Mouse (Mus musculus) spleen, embryonic (tissue): Measurements from ENCODE around the gene Tmem240.
"Not testable (repeated sequence)": the region's sequence is repeated elsewhere in the genome, so short reads cannot be mapped to it uniquely, and the experiment has no call there.

Source experiments
- CTCF ChIA-PET: fragments of 350-600 bp; sonication (Branson Sonifier 250); formaldehyde crosslinking; loops from one replicate; lab custom pipeline; 2022; lab: Charles Lee

Tmem240 gene

GRCm38 (mm10) chr4:155734350-155734941, at the start of gene Tmem240:
Gene Tmem240 (plus strand): TSS chr4:155734800.
- CTCF ChIA-PET = no interaction called here

- CTCF ChIA-PET = not testable (repeated sequence)
Measured at GRCm38 (mm10) chr4:155687764-155688163, 46.8 kb upstream of the Tmem240 start.

- CTCF ChIA-PET = no interaction called here
Measured at GRCm38 (mm10) chr4:155690571-155691375, 43.8 kb upstream of the Tmem240 start.

DNA sequence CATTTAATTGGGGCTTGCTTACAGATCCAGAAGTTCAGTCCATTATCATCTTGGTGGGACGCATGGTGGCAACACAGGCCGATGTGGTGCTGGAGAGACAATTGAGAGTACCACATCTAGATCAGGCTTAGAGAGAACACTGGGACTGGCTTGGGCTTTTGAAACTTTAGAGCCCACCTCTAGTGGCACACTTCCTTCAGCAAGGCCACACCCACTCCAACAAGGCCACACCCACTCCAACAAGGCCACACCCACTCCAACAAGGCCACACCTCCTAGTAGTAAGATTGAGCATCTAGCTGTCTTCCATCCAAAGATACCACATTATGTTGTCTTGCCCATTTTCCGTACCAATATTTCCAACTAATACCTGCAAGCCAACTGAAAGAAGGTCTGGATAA, 42.2 kb upstream of the Tmem240 start:
- CTCF ChIA-PET = no interaction called here

DNA sequence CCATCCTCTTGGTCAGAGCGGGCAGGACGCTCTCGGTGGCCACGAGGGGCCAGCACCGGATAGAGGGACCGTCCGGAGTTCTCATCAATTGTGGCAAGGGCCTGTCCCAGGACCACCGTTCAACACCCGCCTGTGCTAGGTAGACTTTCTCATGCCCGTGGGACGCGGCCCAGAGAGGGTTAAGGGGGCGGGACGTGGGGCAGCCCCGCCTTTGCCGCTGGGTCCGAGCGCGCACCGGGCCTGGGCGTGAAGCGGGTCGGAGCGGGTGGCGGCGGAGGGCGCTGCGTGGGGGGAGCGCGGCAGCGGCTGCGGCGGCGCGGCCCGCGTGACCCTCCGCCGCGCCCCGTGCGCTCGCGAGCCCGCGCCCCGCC, 40.5 kb upstream of the Tmem240 start, which contains the start of gene Fndc10:
Gene Fndc10 (plus strand): TSS at position 232 of the 371 bp plus-strand sequence.
- CTCF ChIA-PET = no interaction called here

DNA sequence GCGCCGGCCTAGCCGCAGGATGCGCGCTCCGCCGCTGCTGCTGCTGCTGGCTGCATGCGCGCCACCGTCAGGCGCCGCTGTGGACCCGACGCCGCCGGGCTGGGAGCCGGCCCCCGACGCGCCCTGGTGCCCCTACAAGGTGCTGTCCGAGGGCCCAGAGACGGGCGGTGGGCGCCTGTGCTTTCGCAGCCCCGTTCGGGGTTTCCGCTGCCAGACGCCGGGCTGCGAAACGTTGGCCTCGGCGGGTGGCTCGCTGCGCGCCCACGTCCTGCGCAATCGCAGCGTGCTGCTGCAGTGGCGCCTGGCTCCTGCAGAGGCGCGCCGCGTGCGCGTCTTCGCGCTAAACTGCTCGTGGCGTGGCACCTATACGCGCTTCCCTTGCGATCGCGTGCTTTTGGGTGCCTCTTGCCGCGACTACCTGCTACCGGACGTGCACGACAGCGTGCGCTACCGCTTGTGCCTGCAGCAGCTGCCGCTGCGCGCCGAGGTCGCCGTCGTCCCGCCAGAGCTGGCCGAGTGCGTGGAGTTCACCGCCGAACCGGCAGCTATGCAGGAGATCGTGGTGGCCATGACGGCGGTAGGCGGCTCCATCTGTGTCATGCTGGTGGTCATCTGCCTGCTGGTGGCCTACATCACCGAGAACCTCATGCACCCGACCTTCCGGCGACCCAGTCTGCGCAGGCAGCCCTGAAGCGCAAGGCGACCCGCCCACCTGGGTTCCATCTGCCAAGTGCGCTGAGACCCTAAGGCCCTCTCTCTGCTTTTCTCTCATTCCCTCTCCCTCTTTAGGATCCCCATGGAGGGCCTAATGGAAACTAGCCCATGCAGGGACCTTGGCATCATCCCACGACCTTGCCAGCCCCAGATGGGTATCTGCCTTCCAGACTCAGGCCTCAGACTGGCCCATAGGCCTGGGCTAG, 39.9 kb upstream of the Tmem240 start:
- CTCF ChIA-PET = no interaction called here

DNA sequence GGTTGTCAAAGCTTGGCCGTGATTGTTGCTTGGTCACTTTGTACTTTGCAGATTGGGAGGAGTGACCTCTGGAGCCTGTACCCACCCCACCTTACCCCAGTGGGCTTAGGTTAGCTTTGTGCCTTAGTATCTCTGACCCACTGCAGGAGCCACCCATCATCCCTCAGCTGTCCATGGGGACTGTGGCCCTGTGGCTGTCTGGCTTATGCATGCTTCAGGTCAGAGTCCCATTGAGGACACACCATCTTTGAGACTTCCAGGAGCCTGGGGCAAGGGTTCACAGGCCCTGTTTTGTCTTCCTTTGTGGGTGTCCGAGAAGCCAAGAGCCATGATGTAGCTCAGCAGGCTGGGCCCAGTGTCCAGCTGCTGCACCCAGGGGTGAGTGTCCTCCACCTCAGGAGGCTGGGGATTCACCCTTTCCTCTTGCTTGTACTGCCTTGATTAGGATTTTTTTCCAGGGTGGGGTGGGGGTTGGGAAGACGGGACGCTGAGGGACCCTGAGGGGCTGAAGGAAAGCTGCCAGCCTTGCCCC, 39.0 kb upstream of the Tmem240 start:
- CTCF ChIA-PET = no interaction called here

- CTCF ChIA-PET = interaction anchor here (0.7 kb wide), 1 partner anchor 178 kb away, joined by 9 read pairs; no protein-coding TSS in a partner anchor
Measured at GRCm38 (mm10) chr4:155696261-155697255, 38.0 kb upstream of the Tmem240 start.

GRCm38 (mm10) chr4:155700425-155700824, 34.2 kb upstream of the Tmem240 start:
- CTCF ChIA-PET = no interaction called here

- CTCF ChIA-PET = no interaction called here
Measured at GRCm38 (mm10) chr4:155703425-155703929, 31.1 kb upstream of the Tmem240 start.

DNA sequence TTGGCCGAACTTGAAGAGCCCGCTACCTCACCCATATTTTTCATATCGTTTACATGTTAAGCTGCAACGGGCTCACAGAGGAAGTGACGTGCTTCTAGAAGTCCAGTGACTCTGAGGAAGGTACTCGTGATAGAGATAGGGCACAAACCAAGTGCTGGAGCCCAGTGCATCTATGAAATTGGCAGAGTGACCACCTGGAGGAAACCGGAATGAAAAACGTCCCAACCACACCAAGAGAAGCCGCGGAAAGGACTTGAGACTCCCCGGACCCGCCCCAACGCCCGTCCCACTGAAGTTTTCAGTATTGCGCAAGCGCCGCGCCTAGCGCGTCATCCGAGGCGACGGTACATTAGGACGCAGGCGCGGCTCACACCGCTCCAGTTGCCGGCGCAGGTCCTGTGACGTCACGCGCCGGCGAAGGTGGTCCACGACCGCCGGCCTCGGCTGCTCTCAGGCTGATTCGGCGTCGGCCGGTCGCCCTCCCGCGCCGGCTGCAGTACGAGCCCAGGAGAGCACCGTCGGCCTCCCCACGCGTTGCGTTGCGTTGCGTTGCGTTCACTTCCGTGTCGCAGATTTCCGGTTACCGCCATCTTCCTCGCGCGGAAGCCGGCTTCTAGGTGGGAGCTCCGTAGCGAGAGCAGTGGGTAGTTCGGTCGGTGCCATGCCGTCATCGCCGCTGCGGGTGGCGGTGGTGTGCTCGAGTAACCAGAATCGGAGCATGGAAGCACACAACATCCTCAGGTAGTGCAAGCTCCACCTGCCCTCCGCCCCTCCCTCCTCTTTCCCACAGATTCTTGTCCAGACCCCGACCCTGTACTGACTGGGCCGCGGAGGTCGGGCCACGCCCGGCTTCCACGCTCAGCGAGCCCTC, 29.6 kb upstream of the Tmem240 start, which contains the start of gene Ssu72:
Gene Ssu72 (plus strand): TSS at position 80 of the 871 bp plus-strand sequence.
- CTCF ChIA-PET = no interaction called here

- CTCF ChIA-PET = no interaction called here
Measured at GRCm38 (mm10) chr4:155705592-155705929, 29.0 kb upstream of the Tmem240 start.

- CTCF ChIA-PET = interaction anchor here (0.6 to 1.0 kb wide), 3 partner anchors 20 to 104 kb away, joined by 3 to 7 read pairs (median 5); no protein-coding TSS in a partner anchor
Measured at GRCm38 (mm10) chr4:155708582-155708981, 26.0 kb upstream of the Tmem240 start.

DNA sequence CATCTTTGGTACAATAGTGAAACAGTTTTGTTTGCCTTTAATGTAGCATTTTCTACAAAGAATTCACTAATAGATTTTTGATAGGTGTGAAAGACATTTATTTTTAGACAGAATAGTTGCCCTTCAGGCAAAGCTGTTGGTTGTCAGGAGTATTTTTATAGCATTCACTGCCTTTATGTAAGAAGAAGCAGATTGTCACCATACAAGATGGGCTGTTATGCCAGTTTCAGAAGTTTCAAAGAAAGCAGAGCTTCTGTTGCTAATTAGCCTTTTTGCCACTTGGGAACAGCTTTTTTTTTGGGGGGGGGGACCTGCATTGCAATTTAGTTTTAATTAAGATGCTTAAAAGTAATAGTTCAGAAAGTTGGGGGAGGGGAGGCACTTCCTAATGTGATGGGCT, 25.6 kb upstream of the Tmem240 start:
- CTCF ChIA-PET = interaction anchor here (0.7 to 1.0 kb wide), 2 partner anchors 20 to 98 kb away, joined by 3 to 7 read pairs; no protein-coding TSS in a partner anchor

DNA sequence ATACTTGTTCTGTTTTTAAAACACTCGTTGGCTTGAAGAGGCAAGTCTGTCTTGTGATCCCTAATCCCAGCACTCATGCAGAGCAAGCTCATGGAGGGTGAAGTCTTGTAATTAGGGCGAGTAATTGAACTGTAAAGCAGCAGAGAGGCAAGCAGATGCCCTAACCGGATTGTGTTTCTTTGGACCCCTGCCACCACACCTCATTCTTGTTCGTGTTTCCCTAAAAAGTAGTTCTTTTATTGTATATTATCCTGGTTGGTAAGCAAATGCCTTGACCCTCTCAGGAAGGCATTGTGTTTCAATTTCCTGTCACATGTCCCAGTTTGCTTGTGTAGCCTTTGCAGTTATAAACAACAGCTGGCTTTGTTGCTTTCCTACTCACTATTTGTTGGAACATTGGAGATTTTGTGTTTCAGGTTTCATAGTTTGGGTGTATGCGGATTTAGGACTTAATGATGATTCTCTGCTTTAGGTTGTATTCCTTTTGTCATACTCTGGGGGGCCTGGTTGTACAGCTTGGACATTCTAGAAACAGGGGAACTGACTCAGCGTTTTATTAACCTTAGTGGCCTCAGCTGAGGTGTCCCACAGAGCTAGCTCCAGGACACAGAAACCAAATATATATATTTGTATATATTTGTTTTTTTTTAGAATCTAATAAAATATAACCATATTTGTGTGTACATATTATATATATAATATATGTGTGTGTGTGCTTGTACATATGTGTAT, 23.9 kb upstream of the Tmem240 start:
- CTCF ChIA-PET = no interaction called here

DNA sequence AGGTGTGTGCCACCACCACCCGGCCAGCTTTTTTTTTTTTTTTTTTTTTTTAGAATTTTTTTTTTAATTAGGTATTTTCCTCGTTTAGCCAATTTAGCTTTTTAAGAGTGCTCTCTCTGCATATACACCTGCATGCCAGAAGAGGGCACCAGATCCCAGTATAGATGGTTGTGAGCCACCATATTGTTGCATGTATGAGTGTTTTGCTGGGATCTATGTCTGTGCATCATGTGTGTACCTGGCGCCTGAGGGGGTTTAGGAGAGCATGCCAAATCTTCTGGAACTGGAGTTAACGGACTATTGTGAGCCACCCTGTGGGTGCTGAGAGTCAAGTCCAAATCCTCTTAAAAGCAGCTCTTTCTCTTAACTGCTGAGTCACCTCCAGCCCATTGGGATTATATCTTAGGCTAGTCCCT, 12.9 kb upstream of the Tmem240 start:
- CTCF ChIA-PET = interaction anchor here (0.6 kb wide), 2 partner anchors 12 to 30 kb away, joined by 3 to 6 read pairs; no protein-coding TSS in a partner anchor

GRCm38 (mm10) chr4:155727993-155728392, 6.6 kb upstream of the Tmem240 start:
- CTCF ChIA-PET = interaction anchor here (1.4 kb wide), 1 partner anchor 19 kb away, joined by 7 read pairs; no protein-coding TSS in a partner anchor

GRCm38 (mm10) chr4:155733267-155733666, 1.3 kb upstream of the Tmem240 start:
- CTCF ChIA-PET = interaction anchor here (0.8 to 1.1 kb wide), 2 partner anchors 12 to 14 kb away, joined by 3 read pairs; no protein-coding TSS in a partner anchor
